Mouse (Mus musculus) midbrain, embryonic 15.5 days (tissue): ENCODE results near the gene Drd1. TPM values are rescaled to one million over a fixed set of nuclear protein-coding genes. Genes with fewer than 3 reads are reported as not detected.

Experiments
- ATAC-seq: fragments of 200-750 bp; cut with Nextera tagmentation; replicated peaks from 2 replicates; pipeline ENCODE4 v1.8.0; 2017; ENCODE audit warnings: moderate TSS enrichment
- H3K27ac ChIP-seq: fragments of 300-500 bp; sonication (generic); 2 replicates; pipeline ENCODE4 v1.5.1; 2015; ENCODE audit warnings: mild to moderate bottlenecking, inconsistent platforms
- H3K27me3 ChIP-seq: fragments of 300-500 bp; sonication (generic); replicated peaks from 2 replicates; pipeline ENCODE4 v1.6.1; 2015; ENCODE audit warnings: inconsistent platforms
- H3K36me3 ChIP-seq: fragments of 300-500 bp; sonication (generic); replicated peaks from 2 replicates; pipeline ENCODE4 v1.6.1; 2015; ENCODE audit warnings: inconsistent platforms
- H3K4me1 ChIP-seq: fragments of 300-500 bp; sonication (generic); 2 replicates; pipeline ENCODE4 v1.6.1; 2015; ENCODE audit warnings: inconsistent platforms
- H3K4me2 ChIP-seq: fragments of 300-500 bp; sonication (generic); 2 replicates; pipeline ENCODE4 v1.6.1; 2015; ENCODE audit warnings: inconsistent platforms, mild to moderate bottlenecking, moderate library complexity
- H3K4me3 ChIP-seq: fragments of 300-500 bp; sonication (generic); 2 replicates; pipeline ENCODE4 v1.5.1; 2015; ENCODE audit warnings: mild to moderate bottlenecking, inconsistent platforms
- H3K9ac ChIP-seq: fragments of 300-500 bp; sonication (generic); 2 replicates; pipeline ENCODE4 v1.6.1; 2015; ENCODE audit warnings: mild to moderate bottlenecking, inconsistent platforms
- H3K9me3 ChIP-seq: fragments of 300-500 bp; sonication (generic); 2 replicates; pipeline ENCODE4 v1.6.1; 2016; ENCODE audit warnings: inconsistent platforms
- WGBS: fragments of 180-500 bp; shearing (Covaris S2); methylation state at CpG from one replicate; pipeline ENCODE4 v1.1.7; 2015; ENCODE audit warnings: mixed read lengths; 5-methylcytosine and 5-hydroxymethylcytosine counted together
- polyA plus RNA-seq: library from polyadenylated mRNA; unstranded; fragments of >200 nt; fragmentation: Nextera tagmentation; extraction: Ambion mirVana; gene quantifications from 2 replicates; pipeline ENCODE4 v1.2.1, GENCODE M21; 2015

Gene Drd1
- polyA plus RNA-seq, 1 experiment from 2014 or later, result 3.3 TPM

- ATAC-seq, result no peak
- WGBS, result 48% methylated on average over 4 of the region's 4 CpGs
- Histone ChIP-seq H3K4me3 (no peak overlapping the region), H3K4me2 (no peak overlapping the region), H3K36me3 (peaks cover 22% of the 10 kb centered on the region), H3K9ac (no peak overlapping the region), H3K27ac (no peak overlapping the region), H3K27me3 (no peaks in the 10 kb centered on the region), H3K9me3 (no peaks in the 10 kb centered on the region), H3K4me1 (peaks cover 4% of the 10 kb centered on the region; the same call in 1 of the 2 replicates)
These were observed 28.7 kb upstream of the Drd1 start for GRCm38 (mm10) chr13:54084178-54084577.

DNA sequence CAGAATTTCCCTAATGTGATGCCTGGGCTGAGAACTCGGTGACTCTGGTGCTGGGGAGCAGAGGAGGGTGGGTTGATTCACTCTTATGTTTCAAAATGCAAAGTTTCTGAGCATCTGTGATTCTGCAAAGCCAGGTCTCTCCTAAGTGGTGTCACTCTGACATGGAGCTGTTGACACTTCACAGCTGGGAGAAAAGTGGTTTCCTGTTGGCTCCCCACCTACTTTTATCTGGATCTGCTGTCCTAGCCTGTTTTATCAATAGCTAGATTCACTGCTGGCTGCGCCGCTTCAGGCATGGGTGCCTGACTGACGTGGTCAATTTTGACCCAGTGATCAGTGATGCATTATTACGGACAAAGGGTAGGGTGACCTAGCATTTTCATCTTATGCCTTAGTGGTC, 27.4 kb upstream of the Drd1 start:
- ATAC-seq, result no peak
- H3K27ac ChIP-seq, result no peak overlapping the region
- 71% methylated on average over 5 of the region's 5 CpGs for WGBS

DNA sequence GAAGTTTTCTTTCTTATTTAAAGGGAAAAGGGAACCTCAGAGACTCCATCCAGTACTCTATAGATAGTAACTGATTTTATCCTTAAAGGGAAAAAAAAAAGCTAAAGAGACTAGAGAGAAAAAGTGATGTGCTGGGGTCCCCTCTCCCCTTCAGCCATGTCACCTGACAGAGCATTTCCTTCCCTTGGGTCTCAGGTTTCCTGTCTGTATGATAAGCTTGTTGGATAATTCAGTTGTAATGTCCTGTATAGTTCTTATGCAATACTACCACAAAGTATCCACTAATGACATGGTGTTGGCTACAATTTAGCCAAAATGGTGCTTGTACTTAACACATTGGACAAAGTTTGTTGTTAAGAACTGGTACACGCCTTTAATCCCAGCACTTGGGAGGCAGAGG, 25.3 kb upstream of the Drd1 start:
- Histone ChIP-seq H3K4me1 (peaks cover 7% of the 10 kb centered on the region; the same call in 1 of the 2 replicates), H3K36me3 (no peaks in the 10 kb centered on the region), H3K9me3 (no peaks in the 10 kb centered on the region), H3K27ac (no peak overlapping the region), H3K4me3 (no peak overlapping the region), H3K9ac (no peak overlapping the region), H3K27me3 (no peaks in the 10 kb centered on the region), H3K4me2 (no peak overlapping the region)
- WGBS, result 89% methylated on average over 1 of the region's 1 CpGs
- ATAC-seq, result no peak

More for the DNA sequence above, 27.4 kb upstream of the Drd1 start:
- H3K9ac ChIP-seq, result no peak overlapping the region
- no peaks in the 10 kb centered on the region for H3K9me3 ChIP-seq
- H3K4me3 ChIP-seq, result no peak overlapping the region
- peaks cover 7% of the 10 kb centered on the region; the same call in 1 of the 2 replicates for H3K4me1 ChIP-seq
- peaks cover 10% of the 10 kb centered on the region for H3K36me3 ChIP-seq
- no peaks in the 10 kb centered on the region for H3K27me3 ChIP-seq
- no peak overlapping the region for H3K4me2 ChIP-seq

GRCm38 (mm10) chr13:54079782-54080759, 24.6 kb upstream of the Drd1 start:
- WGBS, result 79% methylated on average over 12 of the region's 12 CpGs
- H3K36me3 ChIP-seq, result no peaks in the 10 kb centered on the region
- H3K27ac ChIP-seq, result no peak overlapping the region
- H3K9ac ChIP-seq, result no peak overlapping the region
- peaks cover 7% of the 10 kb centered on the region; the same call in 1 of the 2 replicates for H3K4me1 ChIP-seq
- no peaks in the 10 kb centered on the region for H3K9me3 ChIP-seq
- no peaks in the 10 kb centered on the region for H3K27me3 ChIP-seq
- ATAC-seq, result no peak
- no peak overlapping the region for H3K4me2 ChIP-seq
- no peak overlapping the region for H3K4me3 ChIP-seq

DNA sequence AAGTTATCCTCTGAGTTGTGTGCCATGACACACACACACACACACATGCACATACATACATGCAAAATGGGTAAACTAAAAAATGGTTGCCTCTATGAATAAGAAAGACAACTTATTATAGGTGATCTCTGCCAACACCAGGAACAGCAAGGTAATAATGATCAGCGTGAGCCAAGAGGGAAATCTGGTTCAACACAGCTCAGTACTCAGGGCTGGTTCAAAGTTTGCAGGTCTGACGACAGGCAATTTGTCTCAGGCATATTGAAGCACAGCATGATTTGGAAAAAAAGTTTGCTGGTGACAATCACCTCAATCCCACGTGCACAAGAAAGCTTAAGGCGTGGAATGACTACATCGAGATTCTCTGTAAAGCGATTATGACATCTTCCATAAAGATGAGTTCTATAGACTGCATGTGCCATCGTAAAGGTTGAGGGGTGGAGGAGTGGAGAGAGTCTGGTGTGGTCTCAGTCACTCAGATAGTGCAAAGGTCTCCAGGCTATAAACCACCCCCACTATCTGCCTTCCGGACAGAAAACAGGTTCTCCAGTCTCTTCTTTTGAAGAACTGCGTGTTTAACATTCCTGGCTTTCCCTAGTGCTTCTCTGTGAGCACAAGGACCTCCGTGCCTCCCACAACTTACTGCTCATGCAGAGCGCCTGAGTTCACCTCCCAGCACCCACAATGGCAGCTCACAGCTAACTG, 22.1 kb upstream of the Drd1 start:
- Histone ChIP-seq H3K4me2 (no peak overlapping the region), H3K27me3 (no peaks in the 10 kb centered on the region), H3K36me3 (no peaks in the 10 kb centered on the region), H3K4me1 (peaks cover 15% of the 10 kb centered on the region), H3K27ac (no peak overlapping the region), H3K9me3 (no peaks in the 10 kb centered on the region), H3K9ac (no peak overlapping the region), H3K4me3 (no peak overlapping the region)
- WGBS, result 87% methylated on average over 11 of the region's 11 CpGs
- ATAC-seq, result no peak

DNA sequence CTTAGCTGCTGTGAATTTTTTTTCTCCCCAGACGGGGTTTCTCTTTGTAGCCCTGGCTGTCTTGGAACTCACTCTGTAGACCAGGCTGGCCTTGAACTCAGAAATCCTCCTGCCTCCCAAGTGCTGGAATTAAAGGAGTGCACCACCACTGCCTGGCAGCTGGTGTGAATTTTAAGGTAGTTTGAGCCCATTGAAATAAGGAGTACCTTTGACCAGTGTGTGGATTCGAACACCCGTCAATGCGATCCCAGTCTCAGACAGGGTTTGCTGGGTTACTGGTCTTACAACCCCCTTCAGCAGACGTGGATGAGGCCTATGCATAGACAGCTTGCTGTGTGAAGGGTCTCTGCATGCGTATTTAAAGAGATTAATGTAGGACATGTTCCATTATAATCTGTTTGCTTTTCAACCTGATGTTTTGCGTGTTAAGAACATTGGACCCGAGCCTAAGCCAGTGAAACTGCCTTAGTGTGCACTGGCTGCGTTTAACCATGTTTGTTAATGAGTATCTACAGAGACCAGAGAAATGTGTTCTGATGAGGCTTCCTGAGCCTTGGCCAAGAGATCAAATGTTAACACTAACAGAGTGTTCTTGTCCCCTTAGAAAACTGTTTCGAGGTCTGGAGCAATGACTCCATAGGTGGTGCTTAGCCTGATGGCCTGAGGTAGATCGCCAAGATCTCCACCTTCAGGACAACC, 21.4 kb upstream of the Drd1 start:
- no peak for ATAC-seq
- WGBS, result 87% methylated on average over 11 of the region's 11 CpGs

GRCm38 (mm10) chr13:54076051-54076450, 20.5 kb upstream of the Drd1 start:
- Histone ChIP-seq H3K4me3 (no peak overlapping the region), H3K4me1 (peaks cover 20% of the 10 kb centered on the region), H3K36me3 (no peaks in the 10 kb centered on the region), H3K27me3 (no peaks in the 10 kb centered on the region), H3K9me3 (no peaks in the 10 kb centered on the region), H3K9ac (no peak overlapping the region), H3K4me2 (no peak overlapping the region), H3K27ac (no peak overlapping the region)
- no peak for ATAC-seq
- 94% methylated on average over 6 of the region's 6 CpGs for WGBS

More for the DNA sequence above, 21.4 kb upstream of the Drd1 start:
- H3K9me3 ChIP-seq, result no peaks in the 10 kb centered on the region
- peaks cover 20% of the 10 kb centered on the region for H3K4me1 ChIP-seq
- no peaks in the 10 kb centered on the region for H3K27me3 ChIP-seq
- H3K27ac ChIP-seq, result no peak overlapping the region
- no peak overlapping the region for H3K4me2 ChIP-seq
- H3K4me3 ChIP-seq, result no peak overlapping the region
- no peak overlapping the region for H3K9ac ChIP-seq
- H3K36me3 ChIP-seq, result no peaks in the 10 kb centered on the region

- no peak overlapping the region for H3K27ac ChIP-seq
- peaks cover 20% of the 10 kb centered on the region for H3K4me1 ChIP-seq
- 94% methylated on average over 2 of the region's 2 CpGs for WGBS
- no peak overlapping the region for H3K4me2 ChIP-seq
- H3K9ac ChIP-seq, result no peak overlapping the region
- H3K9me3 ChIP-seq, result no peaks in the 10 kb centered on the region
- no peak overlapping the region for H3K4me3 ChIP-seq
- H3K27me3 ChIP-seq, result no peaks in the 10 kb centered on the region
- H3K36me3 ChIP-seq, result no peaks in the 10 kb centered on the region
- ATAC-seq, result no peak
These were observed 19.9 kb upstream of the Drd1 start for GRCm38 (mm10) chr13:54075416-54075815.

DNA sequence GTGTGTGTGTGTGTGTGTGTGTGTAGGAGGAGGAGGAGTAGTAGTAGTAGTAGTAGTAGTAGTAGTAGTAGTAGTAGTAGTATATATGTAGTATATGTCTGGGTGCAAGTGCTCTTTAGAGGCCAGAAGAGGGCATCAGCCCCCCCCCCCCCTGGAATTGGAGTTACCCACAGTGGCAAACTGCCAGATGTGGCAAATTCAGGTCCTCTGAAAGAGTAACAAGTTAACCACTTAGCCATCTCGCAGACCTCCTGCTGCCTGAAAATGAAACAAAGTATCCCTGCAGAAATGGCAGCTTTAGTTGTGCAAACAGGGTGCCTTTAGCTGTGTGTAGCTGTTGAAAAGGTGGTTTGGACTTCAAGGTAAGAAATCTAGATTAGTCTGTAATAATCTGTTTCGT, 18.0 kb upstream of the Drd1 start:
- WGBS, result 78% methylated on average over 2 of the region's 2 CpGs
- H3K27ac ChIP-seq, result no peak overlapping the region
- peaks cover 18% of the 10 kb centered on the region for H3K4me1 ChIP-seq
- H3K9me3 ChIP-seq, result no peaks in the 10 kb centered on the region
- H3K4me2 ChIP-seq, result no peak overlapping the region
- no peaks in the 10 kb centered on the region for H3K27me3 ChIP-seq
- H3K4me3 ChIP-seq, result no peak overlapping the region
- H3K36me3 ChIP-seq, result no peaks in the 10 kb centered on the region
- no peak for ATAC-seq
- H3K9ac ChIP-seq, result no peak overlapping the region

DNA sequence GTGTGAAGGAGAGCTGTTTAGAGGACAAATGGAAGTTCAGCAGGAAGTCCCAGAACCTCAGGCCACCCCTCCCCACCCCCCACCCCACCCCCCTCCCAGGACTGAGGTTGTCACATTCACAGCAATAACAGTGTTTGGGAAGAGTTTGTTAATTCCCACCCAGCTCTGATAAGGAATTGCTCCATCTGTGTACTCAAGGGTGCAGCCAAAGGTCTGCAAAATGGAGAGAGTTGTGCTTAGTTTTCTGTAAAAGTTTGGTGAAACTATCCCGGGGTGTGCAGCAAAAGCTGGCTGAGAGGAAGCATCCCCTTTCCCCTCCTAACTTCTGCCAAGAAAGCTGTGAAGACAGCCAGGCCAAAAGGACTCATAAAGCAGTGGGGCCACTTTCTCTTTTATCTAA, 17.6 kb upstream of the Drd1 start:
- no peak for ATAC-seq
- Histone ChIP-seq H3K9me3 (no peaks in the 10 kb centered on the region), H3K4me2 (peak overlapping the region; percentile 59), H3K36me3 (no peaks in the 10 kb centered on the region), H3K4me3 (peak overlapping the region; percentile 74; the same call in 1 of the 2 replicates), H3K27ac (no peak overlapping the region), H3K9ac (no peak overlapping the region), H3K4me1 (peaks cover 17% of the 10 kb centered on the region), H3K27me3 (no peaks in the 10 kb centered on the region)
- WGBS, result 50% methylated on average over 1 of the region's 1 CpGs

DNA sequence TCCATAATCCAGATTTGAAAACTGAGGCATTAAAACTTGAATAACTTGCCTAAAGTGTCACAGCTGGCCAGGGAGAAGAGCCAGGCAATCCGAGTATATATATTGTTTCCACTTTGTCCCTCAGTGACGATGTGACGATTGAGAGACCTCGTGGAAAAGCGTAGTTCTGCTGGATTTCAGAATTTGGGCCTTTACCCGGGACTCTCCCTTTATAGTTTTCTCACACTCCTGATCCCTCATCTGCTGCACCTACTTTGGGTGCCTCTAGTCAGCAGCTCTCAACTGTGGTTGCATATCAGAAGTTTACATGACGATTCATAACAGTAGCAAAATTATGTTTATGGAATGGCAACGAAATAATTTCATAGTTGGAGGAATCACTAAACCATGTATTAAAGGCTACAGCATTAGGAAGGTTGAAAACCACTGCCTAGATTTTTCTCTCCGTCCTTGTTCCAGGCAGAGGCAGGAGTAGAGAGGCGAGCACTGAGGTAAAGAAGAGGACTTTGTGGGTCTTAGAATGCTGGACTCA, 17.1 kb upstream of the Drd1 start:
- H3K4me3 ChIP-seq, result peak overlapping the region; percentile 74
- H3K9ac ChIP-seq, result peak overlapping the region; percentile 76; the same call in 1 of the 2 replicates
- no peaks in the 10 kb centered on the region for H3K36me3 ChIP-seq
- H3K4me1 ChIP-seq, result peaks cover 20% of the 10 kb centered on the region
- WGBS, result 38% methylated on average over 10 of the region's 10 CpGs
- H3K4me2 ChIP-seq, result peak overlapping the region; percentile 59
- H3K9me3 ChIP-seq, result no peaks in the 10 kb centered on the region
- ATAC-seq, result no peak
- H3K27me3 ChIP-seq, result no peaks in the 10 kb centered on the region
- peak overlapping the region; percentile 88; the same call in 1 of the 2 replicates for H3K27ac ChIP-seq
